Mouse (Mus musculus) midbrain, embryonic 16.5 days (tissue): ENCODE results near the gene Atp9a. TPM values are rescaled to one million over a fixed set of nuclear protein-coding genes. Genes with fewer than 3 reads are reported as not detected.

Source experiments
- ATAC-seq: fragments of 200-750 bp; cut with Nextera tagmentation; 2 replicates; pipeline ENCODE4 v1.8.0; 2017; ENCODE audit warnings: moderate TSS enrichment
- H3K27ac ChIP-seq: fragments of 300-500 bp; sonication (generic); 2 replicates; pipeline ENCODE4 v1.5.1; 2014; ENCODE audit warnings: mild to moderate bottlenecking, low read length, mixed read lengths
- H3K27me3 ChIP-seq: fragments of 300-500 bp; sonication (generic); 2 replicates; pipeline ENCODE4 v1.6.1; 2014; ENCODE audit warnings: low read depth, low read length, mixed read lengths; ENCODE audit not compliant: control insufficient read depth, insufficient read depth
- H3K36me3 ChIP-seq: fragments of 300-500 bp; sonication (generic); 2 replicates; pipeline ENCODE4 v1.6.1; 2014; ENCODE audit warnings: mild to moderate bottlenecking, low read length, moderate library complexity, mixed read lengths; ENCODE audit not compliant: control insufficient read depth, insufficient read depth
- H3K4me1 ChIP-seq: fragments of 300-500 bp; sonication (generic); 2 replicates; pipeline ENCODE4 v1.6.1; 2014; ENCODE audit warnings: mild to moderate bottlenecking, low read length, mixed read lengths; ENCODE audit not compliant: control insufficient read depth, insufficient read depth
- H3K4me2 ChIP-seq: fragments of 300-500 bp; sonication (generic); 2 replicates; pipeline ENCODE4 v1.6.1; 2014; ENCODE audit warnings: mild to moderate bottlenecking, low read length, mixed read lengths
- H3K4me3 ChIP-seq: fragments of 300-500 bp; sonication (generic); 2 replicates; pipeline ENCODE4 v1.5.1; 2014; ENCODE audit warnings: low read depth, mild to moderate bottlenecking, low read length, moderate library complexity, mixed read lengths
- H3K9ac ChIP-seq: fragments of 300-500 bp; sonication (generic); 2 replicates; pipeline ENCODE4 v1.6.1; 2014; ENCODE audit warnings: low read depth, low read length, mixed read lengths
- H3K9me3 ChIP-seq: fragments of 300-500 bp; sonication (generic); replicated peaks from 2 replicates; pipeline ENCODE4 v1.6.1; 2014; ENCODE audit warnings: mild to moderate bottlenecking, low read length, mixed read lengths; ENCODE audit not compliant: control insufficient read depth, poor library complexity, severe bottlenecking
- WGBS: fragments of 180-500 bp; shearing (Covaris S2); extraction: QIAGEN DNeasy Blood & Tissue Kit; methylation state at CpG from one replicate; pipeline ENCODE4 v1.1.7; 2014; 5-methylcytosine and 5-hydroxymethylcytosine counted together
- polyA plus RNA-seq: library from polyadenylated mRNA; unstranded; fragments of >200 nt; fragmentation: Nextera tagmentation; extraction: Ambion mirVana; gene quantifications from 2 replicates; pipeline ENCODE4 v1.2.1, GENCODE M21; 2015

Gene Atp9a
- polyA plus RNA-seq, 1 experiment from 2014 or later, result 97.1 TPM

GRCm38 (mm10) chr2:168766538-168767361, 24.5 kb upstream of the Atp9a start:
- Histone ChIP-seq H3K9ac (peak overlapping the region; percentile 53), H3K4me2 (peak overlapping the region; percentile 82), H3K9me3 (no peaks in the 10 kb centered on the region), H3K36me3 (no peaks in the 10 kb centered on the region), H3K4me3 (peak overlapping the region; percentile 44), H3K27me3 (peaks cover 13% of the 10 kb centered on the region), H3K27ac (no peak overlapping the region), H3K4me1 (peaks cover 37% of the 10 kb centered on the region)
- peak; percentile 67 for ATAC-seq
- WGBS, result under 1% methylated on average over 52 of the region's 52 CpGs

- Histone ChIP-seq H3K4me1 (peaks cover 37% of the 10 kb centered on the region), H3K27ac (no peak overlapping the region), H3K4me3 (peak overlapping the region; percentile 44), H3K27me3 (peaks cover 13% of the 10 kb centered on the region), H3K36me3 (no peaks in the 10 kb centered on the region), H3K9me3 (no peaks in the 10 kb centered on the region), H3K9ac (peak overlapping the region; percentile 22; the same call in 1 of the 2 replicates), H3K4me2 (peak overlapping the region; percentile 82)
- peak; percentile 22; the same call in 1 of the 2 replicates for ATAC-seq
- under 1% methylated on average over 59 of the region's 65 CpGs for WGBS
Observed at GRCm38 (mm10) chr2:168765696-168766537, 23.7 kb upstream of the Atp9a start.

- H3K27ac ChIP-seq, result no peak overlapping the region
- peak overlapping the region; percentile 82 for H3K4me2 ChIP-seq
- no peaks in the 10 kb centered on the region for H3K36me3 ChIP-seq
- H3K4me1 ChIP-seq, result peaks cover 37% of the 10 kb centered on the region
- H3K9ac ChIP-seq, result peak overlapping the region; percentile 22; the same call in 1 of the 2 replicates
- H3K27me3 ChIP-seq, result peaks cover 13% of the 10 kb centered on the region
- H3K4me3 ChIP-seq, result peak overlapping the region; percentile 44
- WGBS, result 1% methylated on average over 32 of the region's 32 CpGs
- H3K9me3 ChIP-seq, result no peaks in the 10 kb centered on the region
- ATAC-seq, result 0 out of 2 replicates have a peak, but pooled peaks have one; percentile 52
Observed at GRCm38 (mm10) chr2:168765065-168765681, 23.0 kb upstream of the Atp9a start.

- H3K4me3 ChIP-seq, result peak overlapping the region; percentile 4; the same call in 1 of the 2 replicates
- H3K36me3 ChIP-seq, result no peaks in the 10 kb centered on the region
- no peak overlapping the region for H3K27ac ChIP-seq
- ATAC-seq, result no peak
- WGBS, result 8% methylated on average over 9 of the region's 9 CpGs
- peaks cover 37% of the 10 kb centered on the region for H3K4me1 ChIP-seq
- H3K4me2 ChIP-seq, result peak overlapping the region; percentile 22
- peaks cover 13% of the 10 kb centered on the region for H3K27me3 ChIP-seq
- no peak overlapping the region for H3K9ac ChIP-seq
- no peaks in the 10 kb centered on the region for H3K9me3 ChIP-seq
Observed at GRCm38 (mm10) chr2:168764460-168764867, 22.3 kb upstream of the Atp9a start.

GRCm38 (mm10) chr2:168763785-168764184, 21.6 kb upstream of the Atp9a start:
- WGBS, result 2% methylated on average over 7 of the region's 7 CpGs
- no peak for ATAC-seq
- Histone ChIP-seq H3K9me3 (no peaks in the 10 kb centered on the region), H3K4me2 (peak overlapping the region; percentile 22; the same call in 1 of the 2 replicates), H3K36me3 (no peaks in the 10 kb centered on the region), H3K4me1 (peaks cover 37% of the 10 kb centered on the region), H3K27me3 (peaks cover 13% of the 10 kb centered on the region), H3K4me3 (no peak overlapping the region), H3K9ac (no peak overlapping the region), H3K27ac (no peak overlapping the region)

GRCm38 (mm10) chr2:168762411-168762815, 20.2 kb upstream of the Atp9a start:
- Histone ChIP-seq H3K4me1 (peaks cover 37% of the 10 kb centered on the region), H3K36me3 (no peaks in the 10 kb centered on the region), H3K27ac (no peak overlapping the region), H3K27me3 (0 out of 2 replicates have a peak, but pooled peaks cover 2% of the 10 kb centered on the region), H3K4me2 (peak overlapping the region; percentile 42), H3K9ac (peak overlapping the region; percentile 35; the same call in 1 of the 2 replicates), H3K9me3 (no peaks in the 10 kb centered on the region), H3K4me3 (peak overlapping the region; percentile 15; the same call in 1 of the 2 replicates)
- ATAC-seq, result no peak
- WGBS, result 3% methylated on average over 12 of the region's 12 CpGs

- H3K36me3 ChIP-seq, result no peaks in the 10 kb centered on the region
- 8% methylated on average over 4 of the region's 4 CpGs for WGBS
Observed at GRCm38 (mm10) chr2:168761954-168762353, 19.7 kb upstream of the Atp9a start.

GRCm38 (mm10) chr2:168761141-168761540, 18.9 kb upstream of the Atp9a start:
- H3K9me3 ChIP-seq, result no peaks in the 10 kb centered on the region
- WGBS, result 84% methylated on average over 9 of the region's 9 CpGs
- H3K27ac ChIP-seq, result no peak overlapping the region
- H3K4me1 ChIP-seq, result peaks cover 28% of the 10 kb centered on the region
- H3K27me3 ChIP-seq, result 0 out of 2 replicates have a peak, but pooled peaks cover 2% of the 10 kb centered on the region
- ATAC-seq, result no peak
- no peaks in the 10 kb centered on the region for H3K36me3 ChIP-seq
- no peak overlapping the region for H3K4me3 ChIP-seq
- no peak overlapping the region for H3K4me2 ChIP-seq
- H3K9ac ChIP-seq, result no peak overlapping the region

More at GRCm38 (mm10) chr2:168761954-168762353, 19.7 kb upstream of the Atp9a start:
- ATAC-seq, result no peak
- peak overlapping the region; percentile 35; the same call in 1 of the 2 replicates for H3K9ac ChIP-seq
- peak overlapping the region; percentile 42 for H3K4me2 ChIP-seq
- no peak overlapping the region for H3K4me3 ChIP-seq
- no peaks in the 10 kb centered on the region for H3K9me3 ChIP-seq
- 0 out of 2 replicates have a peak, but pooled peaks cover 2% of the 10 kb centered on the region for H3K27me3 ChIP-seq
- H3K27ac ChIP-seq, result no peak overlapping the region
- H3K4me1 ChIP-seq, result peaks cover 36% of the 10 kb centered on the region
